Mouse (Mus musculus) spleen, adult 2 months (tissue): ENCODE results near the gene Armc5. TPM values are rescaled to one million over a fixed set of nuclear protein-coding genes. Genes with fewer than 3 reads are reported as not detected.
A peak's percentile ranks its signal among the peaks of the same experiment; 100 is the strongest.

Experiments
- DNase-seq, 2 experiments: peaks; one replicate each; pipeline versions ENCODE4 v3.0.0 to v3.0.0-alpha.2; 2012 to 2021; ENCODE audit warnings: low spot score in 2 of 2, low read depth in 1 of 2
- H3K27ac ChIP-seq: fragments of 200-500 bp; 2 replicates; pipeline ENCODE4 v1.5.1; 2012; ENCODE audit warnings: low read length, inconsistent platforms; ENCODE audit not compliant: insufficient read depth
- H3K27me3 ChIP-seq: fragments of 200-500 bp; 2 replicates; pipeline ENCODE4 v1.6.1; 2012; ENCODE audit warnings: mild to moderate bottlenecking, moderate library complexity, low read length, inconsistent platforms; ENCODE audit not compliant: control insufficient read depth, insufficient read depth
- H3K36me3 ChIP-seq: fragments of 200-500 bp; 2 replicates; pipeline ENCODE4 v1.6.1; 2012; ENCODE audit warnings: mild to moderate bottlenecking, low read length, inconsistent platforms; ENCODE audit not compliant: control insufficient read depth, insufficient read depth
- H3K4me1 ChIP-seq: fragments of 200-500 bp; 2 replicates; pipeline ENCODE4 v1.6.1; 2011; ENCODE audit warnings: inconsistent platforms; ENCODE audit not compliant: control insufficient read depth, insufficient read depth, insufficient read length
- H3K4me3 ChIP-seq: fragments of 200-500 bp; 2 replicates; pipeline ENCODE4 v1.5.1; 2011; ENCODE audit warnings: mild to moderate bottlenecking, inconsistent platforms; ENCODE audit not compliant: insufficient read depth, insufficient read length; ENCODE audit errors: extremely low read depth
- CTCF ChIP-seq: fragments of 200-500 bp; IDR thresholded peaks from 2 replicates; pipeline ENCODE4 v1.5.1; 2011; ENCODE audit warnings: mild to moderate bottlenecking, inconsistent platforms; ENCODE audit not compliant: insufficient read depth, insufficient read length, insufficient replicate concordance; ENCODE audit errors: extremely low read depth
- POLR2A ChIP-seq: fragments of 200-500 bp; IDR thresholded peaks from 2 replicates; pipeline ENCODE4 v1.6.1; 2011; ENCODE audit warnings: low read depth, low read length, inconsistent platforms
- WGBS: fragments of 180-500 bp; shearing (Covaris S2); methylation state at CpG from one replicate; pipeline ENCODE4 v1.1.7; 2018; 5-methylcytosine and 5-hydroxymethylcytosine counted together
- polyA plus RNA-seq: library from polyadenylated mRNA; depleted of rRNA; stranded (reverse); fragments of >200 nt; gene quantifications from 2 replicates; pipeline ENCODE4 v1.2.3, GENCODE M21; 2012

The Armc5 gene
- polyA plus RNA-seq, 1 experiment, result 32.9 TPM

DNA sequence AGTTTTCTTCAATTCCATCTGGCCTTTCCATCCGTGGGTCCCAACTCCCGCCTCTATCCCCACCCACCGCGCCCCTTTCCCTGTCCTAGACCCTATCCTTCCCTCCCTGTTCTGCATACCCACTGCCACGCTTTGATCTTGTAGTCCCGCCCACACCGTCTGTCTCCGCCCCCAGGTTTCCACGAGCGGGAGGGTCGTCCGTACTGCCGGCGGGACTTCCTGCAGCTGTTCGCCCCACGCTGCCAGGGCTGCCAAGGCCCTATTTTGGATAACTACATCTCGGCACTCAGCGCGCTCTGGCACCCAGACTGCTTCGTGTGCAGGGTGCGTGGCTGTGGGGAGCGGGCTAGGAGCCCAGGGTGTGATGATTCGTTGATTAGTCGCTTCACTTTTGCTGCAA, 15.5 kb downstream of the Armc5 start:
- Histone ChIP-seq H3K27me3 (no peaks in the 10 kb centered on the region; the same call in 1 of the 2 replicates), H3K27ac (no peak overlapping the region), H3K4me3 (peak overlapping the region; percentile 20; the same call in 1 of the 2 replicates), H3K4me1 (no peaks in the 10 kb centered on the region), H3K36me3 (peaks cover 4% of the 10 kb centered on the region; the same call in 1 of the 2 replicates)
- TF ChIP-seq CTCF (no peak), POLR2A (no peak)
- DNase-seq, result no peak
- WGBS, result 10% methylated on average over 24 of the region's 24 CpGs

DNA sequence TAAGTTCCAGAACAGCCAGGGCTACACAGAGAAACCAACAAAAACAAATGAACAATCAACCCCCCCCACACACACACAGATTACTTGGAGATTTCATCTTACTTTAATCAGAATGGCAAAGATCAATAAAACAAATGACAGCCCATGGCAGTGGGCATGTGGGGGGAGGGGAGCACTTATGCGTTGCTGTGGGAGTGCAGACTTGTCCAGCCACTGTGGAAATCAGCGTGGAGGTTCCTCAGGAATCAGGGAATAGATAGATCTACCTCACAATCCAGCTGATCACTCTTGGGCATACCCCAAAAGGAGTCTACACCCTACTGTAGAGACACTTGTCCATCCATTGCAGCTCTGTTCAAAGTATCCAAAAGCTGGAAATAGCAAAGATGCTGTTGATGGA, 17.8 kb downstream of the Armc5 start:
- no peak for TF ChIP-seq CTCF
- no peak for TF ChIP-seq POLR2A
- DNase-seq, result no peak
- H3K4me3 ChIP-seq, result no peak overlapping the region
- H3K27me3 ChIP-seq, result no peaks in the 10 kb centered on the region; the same call in 1 of the 2 replicates
- 60% methylated on average over 2 of the region's 2 CpGs for whole genome bisulfite sequencing
- H3K36me3 ChIP-seq, result peaks cover 4% of the 10 kb centered on the region; the same call in 1 of the 2 replicates
- H3K4me1 ChIP-seq, result no peaks in the 10 kb centered on the region
- H3K27ac ChIP-seq, result no peak overlapping the region

DNA sequence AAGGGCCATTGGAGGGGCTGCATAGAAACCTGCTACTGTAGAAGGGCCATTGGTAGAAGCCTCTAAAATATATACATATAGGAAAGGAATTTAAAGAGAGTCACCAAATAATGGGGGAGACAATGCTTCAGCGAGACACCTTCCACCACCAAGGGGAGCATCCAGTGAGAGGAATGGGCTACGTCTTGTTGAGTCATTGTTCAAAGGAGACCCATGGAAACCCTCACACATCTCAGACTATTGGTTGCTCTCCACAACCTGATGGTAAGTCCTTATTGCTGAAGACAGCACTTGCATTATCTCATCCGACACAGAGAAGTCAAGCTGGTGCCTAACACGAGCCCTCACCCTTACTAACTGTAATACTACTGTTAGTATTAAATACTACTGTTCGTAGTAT, 18.6 kb downstream of the Armc5 start:
- WGBS, result 90% methylated on average over 5 of the region's 5 CpGs
- H3K36me3 ChIP-seq, result peaks cover 4% of the 10 kb centered on the region; the same call in 1 of the 2 replicates

DNA sequence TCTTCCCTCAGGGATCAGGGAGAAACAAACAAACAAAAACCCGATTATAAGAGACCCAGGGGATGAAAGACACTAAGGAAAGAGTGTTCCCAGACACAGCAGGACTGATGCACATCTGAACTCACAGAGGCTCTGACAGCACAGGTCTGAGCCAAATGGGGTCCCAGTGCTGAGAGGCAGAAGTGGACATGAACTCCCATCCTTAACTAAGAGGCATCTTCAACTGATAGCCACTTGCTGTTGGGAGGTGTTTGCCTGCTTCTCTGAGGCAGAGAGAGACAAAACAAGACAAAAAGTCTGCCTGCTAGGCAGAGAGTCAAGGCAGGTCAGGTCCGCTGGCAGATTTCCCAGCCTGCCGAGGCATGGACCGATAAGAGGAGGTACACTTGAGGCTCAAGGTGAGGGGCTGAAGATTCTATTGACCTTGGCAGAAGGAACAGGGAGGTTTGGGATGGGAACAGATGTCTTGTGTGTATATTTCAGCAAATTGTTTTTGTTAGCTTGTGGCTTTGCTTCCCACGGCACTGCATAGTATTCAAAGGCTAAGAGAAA, 19.7 kb downstream of the Armc5 start:
- Histone ChIP-seq H3K36me3 (peaks cover 4% of the 10 kb centered on the region; the same call in 1 of the 2 replicates), H3K4me3 (no peak overlapping the region), H3K4me1 (no peaks in the 10 kb centered on the region), H3K27ac (no peak overlapping the region), H3K27me3 (no peaks in the 10 kb centered on the region; the same call in 1 of the 2 replicates)
- no peak for TF ChIP-seq POLR2A
- TF ChIP-seq CTCF, result no peak
- DNase-seq, result no peak
- WGBS, result 70% methylated on average over 5 of the region's 5 CpGs

More for the DNA sequence above, 18.6 kb downstream of the Armc5 start:
- Histone ChIP-seq H3K4me3 (no peak overlapping the region), H3K4me1 (no peaks in the 10 kb centered on the region), H3K27me3 (no peaks in the 10 kb centered on the region; the same call in 1 of the 2 replicates), H3K27ac (no peak overlapping the region)
- TF ChIP-seq POLR2A (no peak), CTCF (no peak)
- no peak for DNase-seq

DNA sequence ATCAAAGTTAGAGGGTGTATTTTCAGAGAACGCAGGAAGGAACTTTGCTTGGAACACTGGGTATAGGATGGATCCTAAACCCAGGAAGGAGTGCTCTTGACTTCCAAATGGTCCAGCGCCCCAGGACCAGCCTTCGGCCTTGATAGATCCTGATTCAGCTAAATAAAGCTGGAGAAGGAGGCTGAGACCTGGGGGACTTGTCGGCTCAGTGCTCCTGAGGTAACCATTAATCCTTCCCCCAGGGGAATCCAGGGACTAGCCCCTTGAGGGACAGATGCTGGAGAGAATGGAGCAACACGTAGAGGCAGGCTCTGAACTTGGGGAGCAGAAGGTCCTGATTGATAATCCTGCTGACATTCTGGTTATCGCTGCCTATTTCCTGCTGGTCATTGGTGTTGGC, 28.3 kb downstream of the Armc5 start, which contains the start of gene Slc5a2:
Gene Slc5a2 (plus strand): TSS at position 247 of the 400 bp plus-strand sequence.
- DNase-seq, result no peak
- Histone ChIP-seq H3K27ac (no peak within 1 kb of the TSS), H3K4me1 (no peaks in the 10 kb centered on the region), H3K4me3 (no peak within 1 kb of the TSS), H3K36me3 (no peaks in the 10 kb centered on the region), H3K27me3 (no peaks in the 10 kb centered on the region)
- WGBS, result 89% methylated on average over 6 of the region's 6 CpGs
- no peak for TF ChIP-seq POLR2A
- no peak for TF ChIP-seq CTCF

DNA sequence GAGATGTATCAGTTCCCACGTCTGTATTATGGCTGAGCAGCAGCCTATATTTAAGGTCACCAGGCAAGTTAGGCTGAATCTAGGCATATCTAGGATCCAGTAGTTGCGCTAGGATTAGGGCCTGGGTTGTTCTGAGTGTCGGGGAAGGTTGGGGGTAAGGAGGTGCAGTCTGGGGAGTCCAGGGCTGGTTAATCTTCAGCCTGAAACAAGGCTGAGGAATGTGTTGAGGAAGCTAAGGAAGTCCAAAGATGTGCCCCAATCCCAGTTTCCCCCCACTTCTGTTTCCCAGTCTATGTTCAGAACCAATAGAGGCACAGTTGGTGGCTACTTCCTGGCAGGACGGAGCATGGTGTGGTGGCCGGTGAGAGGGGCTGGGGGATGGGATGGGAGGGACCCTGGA, 28.9 kb downstream of the Armc5 start:
- Histone ChIP-seq H3K4me3 (no peak overlapping the region), H3K4me1 (no peaks in the 10 kb centered on the region), H3K36me3 (no peaks in the 10 kb centered on the region), H3K27ac (no peak overlapping the region), H3K27me3 (no peaks in the 10 kb centered on the region)
- 80% methylated on average over 5 of the region's 5 CpGs for WGBS
- no peak for DNase-seq
- TF ChIP-seq CTCF (no peak), POLR2A (no peak)

DNA sequence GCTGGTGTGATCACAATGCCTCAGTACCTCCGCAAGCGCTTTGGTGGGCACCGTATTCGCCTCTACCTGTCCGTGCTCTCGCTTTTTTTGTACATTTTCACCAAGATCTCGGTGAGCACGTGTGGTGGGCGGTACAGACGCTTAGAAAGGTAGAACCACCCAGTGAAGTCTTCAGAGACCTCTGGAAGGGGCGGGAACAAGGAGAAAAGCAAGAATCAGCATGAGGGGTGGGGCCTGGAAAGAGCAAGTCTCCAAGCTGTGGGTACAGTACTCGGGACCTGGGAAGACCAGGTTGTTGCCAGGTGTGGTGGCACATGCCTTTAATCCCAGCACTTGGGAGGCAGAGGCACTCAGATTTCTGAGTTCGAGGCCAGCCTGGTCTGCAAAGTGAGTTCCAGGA, 30.2 kb downstream of the Armc5 start:
- H3K27me3 ChIP-seq, result no peaks in the 10 kb centered on the region
- DNase-seq, result no peak
- H3K4me3 ChIP-seq, result no peak overlapping the region
- 68% methylated on average over 13 of the region's 13 CpGs for WGBS
- TF ChIP-seq CTCF (no peak), POLR2A (no peak)
- H3K27ac ChIP-seq, result no peak overlapping the region
- H3K4me1 ChIP-seq, result no peaks in the 10 kb centered on the region
- H3K36me3 ChIP-seq, result peaks cover 8% of the 10 kb centered on the region
